Mouse (Mus musculus): Measurements from ENCODE around the gene Anapc4. TPM values are rescaled to one million over a fixed set of nuclear protein-coding genes. Genes with fewer than 3 reads are reported as not detected.
A peak's percentile ranks its signal among the peaks of the same experiment; 100 is the strongest.

The Anapc4 gene
- polyA plus RNA-seq, 1 experiment, result 67.2 TPM

DNA sequence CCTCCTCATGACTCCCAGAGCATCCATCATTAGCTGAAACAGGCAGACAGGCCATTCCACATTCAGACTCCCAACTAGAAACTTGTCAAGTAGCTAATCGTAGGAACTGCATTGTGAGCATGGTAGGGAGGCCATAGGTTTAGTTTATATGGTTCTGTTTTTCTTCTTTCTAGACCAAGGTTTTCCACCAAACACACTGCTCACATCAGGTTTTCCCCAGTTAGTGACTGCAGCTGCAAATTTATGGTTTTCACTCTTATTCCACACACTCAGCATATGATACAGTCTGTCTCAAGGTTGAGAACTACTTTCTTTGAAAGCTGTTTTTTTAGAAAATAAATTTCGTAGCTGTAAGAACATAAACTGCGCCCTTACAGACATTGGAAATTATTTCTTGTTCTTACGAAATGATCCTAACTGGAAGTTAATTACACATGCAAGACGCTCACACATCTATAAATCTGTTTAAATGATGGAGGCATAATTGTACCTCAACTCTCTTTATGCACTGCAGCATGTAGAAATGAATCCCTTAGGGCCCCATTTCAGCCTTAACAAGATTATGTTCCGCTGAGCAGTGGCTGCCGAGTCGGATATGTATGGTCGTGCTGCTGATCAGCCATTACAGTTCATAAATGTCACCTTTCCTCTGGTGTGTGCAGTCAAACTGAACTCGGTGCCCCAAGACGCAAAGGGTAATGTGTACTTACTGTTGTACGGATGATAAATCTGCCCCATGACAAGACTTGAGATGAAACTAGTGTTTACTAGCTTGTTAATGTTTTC, 35.3 kb downstream of the Anapc4 start:
- H3K9ac ChIP-seq (ENCODE audit: low read depth, poor library complexity, severe bottlenecking), result no peak overlapping the region
- no peaks in the 10 kb centered on the region for H3K4me1 ChIP-seq (ENCODE audit: control insufficient read depth, insufficient read depth, low read length)
- H3K27me3 ChIP-seq (ENCODE audit: control insufficient read depth, insufficient read depth, low read length, poor library complexity, severe bottlenecking), result no peaks in the 10 kb centered on the region
- no peak overlapping the region for H3K27ac ChIP-seq (ENCODE audit: insufficient read depth, low read length)
- no peak for TF ChIP-seq EP300 (IDR thresholded peaks at IDR 0.05; ENCODE audit: insufficient read depth, low read depth, low read length)
- TF ChIP-seq POLR2A (IDR thresholded peaks at IDR 0.05; ENCODE audit: insufficient read depth, low read length), result no peak
- no peak for TF ChIP-seq CTCF (IDR thresholded peaks at IDR 0.05; ENCODE audit: low read depth, low read length)
- peaks cover 5% of the 10 kb centered on the region; the same call in 1 of the 2 replicates for H3K36me3 ChIP-seq (ENCODE audit: control insufficient read depth, insufficient read depth, low read length, poor library complexity, severe bottlenecking)
- no peak overlapping the region for H3K4me3 ChIP-seq (ENCODE audit: low read depth, low read length)
- H3K9me3 ChIP-seq (replicated peaks; ENCODE audit: control insufficient read depth, insufficient read depth, low read length, poor library complexity, severe bottlenecking), result no peaks in the 10 kb centered on the region

DNA sequence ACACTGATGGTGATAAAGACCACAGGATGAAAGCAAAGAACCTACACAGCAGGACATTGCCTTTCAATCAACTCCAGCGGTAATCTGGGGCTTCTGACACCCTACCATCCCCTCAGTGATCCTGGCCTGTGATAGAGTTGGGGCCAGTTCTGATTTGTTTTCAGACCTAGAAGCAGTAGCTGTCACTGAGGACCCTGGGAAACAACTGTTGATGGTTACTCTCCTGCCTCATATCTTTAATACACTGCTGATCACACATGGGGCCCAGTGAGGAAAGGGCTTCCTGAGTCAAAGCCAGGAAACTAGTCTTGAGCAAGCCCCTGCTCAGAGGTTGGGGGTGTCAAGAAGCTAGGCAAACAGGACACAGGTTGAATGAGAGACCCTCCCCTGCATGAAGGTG, 37.6 kb downstream of the Anapc4 start:
- Histone ChIP-seq H3K27ac (ENCODE audit: insufficient read depth, low read length) (no peak overlapping the region), H3K4me3 (ENCODE audit: low read depth, low read length) (no peak overlapping the region), H3K4me1 (ENCODE audit: control insufficient read depth, insufficient read depth, low read length) (no peaks in the 10 kb centered on the region), H3K27me3 (ENCODE audit: control insufficient read depth, insufficient read depth, low read length, poor library complexity, severe bottlenecking) (no peaks in the 10 kb centered on the region), H3K36me3 (ENCODE audit: control insufficient read depth, insufficient read depth, low read length, poor library complexity, severe bottlenecking) (peaks cover 3% of the 10 kb centered on the region; the same call in 1 of the 2 replicates), H3K9me3 (replicated peaks; ENCODE audit: control insufficient read depth, insufficient read depth, low read length, poor library complexity, severe bottlenecking) (no peaks in the 10 kb centered on the region), H3K9ac (ENCODE audit: low read depth, poor library complexity, severe bottlenecking) (no peak overlapping the region)
- no peak for TF ChIP-seq EP300 (IDR thresholded peaks at IDR 0.05; ENCODE audit: insufficient read depth, low read depth, low read length)
- no peak for TF ChIP-seq CTCF (IDR thresholded peaks at IDR 0.05; ENCODE audit: low read depth, low read length)
- TF ChIP-seq POLR2A (IDR thresholded peaks at IDR 0.05; ENCODE audit: insufficient read depth, low read length), result no peak

DNA sequence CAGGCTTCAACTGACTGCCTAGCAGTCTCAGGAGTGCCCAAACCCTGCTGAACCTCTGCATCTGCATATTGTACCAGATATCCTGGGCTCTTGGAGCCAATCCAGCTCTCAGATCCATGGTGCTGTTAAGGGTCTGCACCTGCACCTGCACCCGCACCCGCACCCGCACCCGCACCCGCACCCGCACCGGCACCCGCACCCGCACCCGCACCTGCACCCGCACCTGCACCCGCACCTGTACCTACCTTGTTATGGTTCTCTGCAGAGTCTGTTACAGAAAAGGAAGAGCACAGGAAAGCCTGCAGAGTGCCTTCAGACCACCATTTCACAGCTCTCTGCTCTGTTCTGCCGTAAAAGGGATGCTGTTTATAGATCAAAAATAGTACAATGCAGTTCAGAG, 38.2 kb downstream of the Anapc4 start:
- Histone ChIP-seq H3K27ac (ENCODE audit: insufficient read depth, low read length) (no peak overlapping the region), H3K4me3 (ENCODE audit: low read depth, low read length) (no peak overlapping the region), H3K36me3 (ENCODE audit: control insufficient read depth, insufficient read depth, low read length, poor library complexity, severe bottlenecking) (no peaks in the 10 kb centered on the region), H3K9ac (ENCODE audit: low read depth, poor library complexity, severe bottlenecking) (no peak overlapping the region), H3K4me1 (ENCODE audit: control insufficient read depth, insufficient read depth, low read length) (no peaks in the 10 kb centered on the region), H3K9me3 (replicated peaks; ENCODE audit: control insufficient read depth, insufficient read depth, low read length, poor library complexity, severe bottlenecking) (no peaks in the 10 kb centered on the region), H3K27me3 (ENCODE audit: control insufficient read depth, insufficient read depth, low read length, poor library complexity, severe bottlenecking) (no peaks in the 10 kb centered on the region)
- TF ChIP-seq EP300 (IDR thresholded peaks at IDR 0.05; ENCODE audit: insufficient read depth, low read depth, low read length) (no peak), CTCF (IDR thresholded peaks at IDR 0.05; ENCODE audit: low read depth, low read length) (no peak), POLR2A (IDR thresholded peaks at IDR 0.05; ENCODE audit: insufficient read depth, low read length) (no peak)

DNA sequence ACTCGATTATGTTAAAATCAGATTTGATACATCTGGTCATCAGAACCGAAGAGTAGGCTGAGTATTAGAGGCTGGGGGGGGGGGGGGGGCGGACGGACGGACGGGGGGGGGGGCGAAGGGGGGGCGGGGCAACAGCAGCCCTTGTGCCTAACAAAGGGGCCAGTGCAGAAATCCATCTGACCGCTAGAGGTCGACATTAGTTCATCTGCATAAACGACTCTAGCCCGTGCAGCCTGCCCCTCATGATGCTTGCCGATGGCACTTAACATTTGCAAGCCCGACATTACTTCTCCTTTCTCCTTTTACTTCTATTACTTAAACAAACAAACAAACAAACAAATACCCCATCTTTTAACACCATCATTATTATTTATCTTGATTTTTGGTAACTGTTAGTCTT, 45.0 kb downstream of the Anapc4 start:
- H3K36me3 ChIP-seq (ENCODE audit: control insufficient read depth, insufficient read depth, low read length, poor library complexity, severe bottlenecking), result no peaks in the 10 kb centered on the region
- H3K9ac ChIP-seq (ENCODE audit: low read depth, poor library complexity, severe bottlenecking), result no peak overlapping the region
- H3K27me3 ChIP-seq (ENCODE audit: control insufficient read depth, insufficient read depth, low read length, poor library complexity, severe bottlenecking), result no peaks in the 10 kb centered on the region; the same call in 1 of the 2 replicates
- no peak overlapping the region for H3K27ac ChIP-seq (ENCODE audit: insufficient read depth, low read length)
- H3K4me1 ChIP-seq (ENCODE audit: control insufficient read depth, insufficient read depth, low read length), result no peaks in the 10 kb centered on the region
- no peaks in the 10 kb centered on the region for H3K9me3 ChIP-seq (replicated peaks; ENCODE audit: control insufficient read depth, insufficient read depth, low read length, poor library complexity, severe bottlenecking)
- TF ChIP-seq CTCF (IDR thresholded peaks at IDR 0.05; ENCODE audit: low read depth, low read length) (peak; percentile 74), EP300 (IDR thresholded peaks at IDR 0.05; ENCODE audit: insufficient read depth, low read depth, low read length) (no peak)
- no peak overlapping the region for H3K4me3 ChIP-seq (ENCODE audit: low read depth, low read length)

DNA sequence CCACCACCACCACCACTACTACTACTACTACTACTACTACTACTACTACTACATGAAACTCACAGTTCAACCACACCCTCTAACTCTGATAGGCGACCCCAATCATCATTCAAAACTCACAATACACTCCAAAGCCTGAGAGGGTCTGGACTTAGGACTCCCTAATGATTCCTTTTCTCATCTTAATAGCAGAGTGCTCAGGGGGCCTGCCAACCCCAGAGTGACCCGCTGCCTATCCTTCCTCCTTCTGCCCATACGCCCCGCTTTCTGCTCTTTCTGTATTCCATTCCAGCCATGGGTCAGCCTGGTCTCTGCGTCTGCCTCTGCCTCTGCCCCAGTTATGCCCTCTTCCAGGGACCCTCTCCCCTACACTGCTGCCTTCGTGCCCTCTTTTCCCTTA, 46.1 kb downstream of the Anapc4 start:
- Histone ChIP-seq H3K27ac (ENCODE audit: insufficient read depth, low read length) (no peak overlapping the region), H3K4me3 (ENCODE audit: low read depth, low read length) (no peak overlapping the region), H3K4me1 (ENCODE audit: control insufficient read depth, insufficient read depth, low read length) (no peaks in the 10 kb centered on the region), H3K9ac (ENCODE audit: low read depth, poor library complexity, severe bottlenecking) (no peak overlapping the region), H3K9me3 (replicated peaks; ENCODE audit: control insufficient read depth, insufficient read depth, low read length, poor library complexity, severe bottlenecking) (no peaks in the 10 kb centered on the region), H3K27me3 (ENCODE audit: control insufficient read depth, insufficient read depth, low read length, poor library complexity, severe bottlenecking) (no peaks in the 10 kb centered on the region; the same call in 1 of the 2 replicates), H3K36me3 (ENCODE audit: control insufficient read depth, insufficient read depth, low read length, poor library complexity, severe bottlenecking) (no peaks in the 10 kb centered on the region)
- TF ChIP-seq POLR2A (IDR thresholded peaks at IDR 0.05; ENCODE audit: insufficient read depth, low read length) (no peak), CTCF (IDR thresholded peaks at IDR 0.05; ENCODE audit: low read depth, low read length) (no peak), EP300 (IDR thresholded peaks at IDR 0.05; ENCODE audit: insufficient read depth, low read depth, low read length) (no peak)

DNA sequence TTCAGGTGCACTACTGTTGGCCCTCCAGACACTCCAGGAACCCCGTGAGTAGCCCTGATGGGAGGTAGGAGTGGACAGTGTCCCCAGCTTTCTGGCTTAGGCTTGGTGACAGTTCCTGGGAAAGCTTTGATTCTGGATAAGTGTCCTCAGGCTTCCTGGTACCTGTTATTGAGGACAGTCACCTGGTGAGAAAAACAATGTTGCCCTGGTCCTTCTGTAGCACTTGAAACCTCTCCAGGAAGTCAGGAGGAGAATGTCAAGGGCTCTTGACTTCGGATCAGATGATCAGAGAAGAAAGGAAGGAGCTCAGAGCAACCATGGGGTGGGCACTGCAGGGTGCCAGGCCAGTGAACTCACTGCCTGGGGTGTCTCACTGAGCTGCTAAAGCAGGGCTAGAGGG, 48.6 kb downstream of the Anapc4 start:
- Histone ChIP-seq H3K27me3 (ENCODE audit: control insufficient read depth, insufficient read depth, low read length, poor library complexity, severe bottlenecking) (no peaks in the 10 kb centered on the region; the same call in 1 of the 2 replicates), H3K4me3 (ENCODE audit: low read depth, low read length) (no peak overlapping the region), H3K4me1 (ENCODE audit: control insufficient read depth, insufficient read depth, low read length) (no peaks in the 10 kb centered on the region), H3K9ac (ENCODE audit: low read depth, poor library complexity, severe bottlenecking) (no peak overlapping the region), H3K27ac (ENCODE audit: insufficient read depth, low read length) (no peak overlapping the region), H3K36me3 (ENCODE audit: control insufficient read depth, insufficient read depth, low read length, poor library complexity, severe bottlenecking) (no peaks in the 10 kb centered on the region), H3K9me3 (replicated peaks; ENCODE audit: control insufficient read depth, insufficient read depth, low read length, poor library complexity, severe bottlenecking) (no peaks in the 10 kb centered on the region)
- TF ChIP-seq EP300 (IDR thresholded peaks at IDR 0.05; ENCODE audit: insufficient read depth, low read depth, low read length) (no peak), POLR2A (IDR thresholded peaks at IDR 0.05; ENCODE audit: insufficient read depth, low read length) (no peak), CTCF (IDR thresholded peaks at IDR 0.05; ENCODE audit: low read depth, low read length) (no peak)

Measured in ES-Bruce4 (cell line).